Mouse (Mus musculus) liver, adult 2 months (tissue): ENCODE data around the gene Bloc1s2.

Source experiments
- CTCF ChIP-seq: fragments of 200-500 bp; IDR thresholded peaks from 2 replicates; pipeline ENCODE4 v1.5.1; 2011; ENCODE audit warnings: low read depth, low read length, control low read depth
- POLR2A ChIP-seq: fragments of 200-500 bp; IDR thresholded peaks from 2 replicates; pipeline ENCODE4 v1.6.1; 2011; ENCODE audit warnings: low read length, control low read depth; ENCODE audit not compliant: insufficient read depth; ENCODE audit errors: extremely low read depth

DNA sequence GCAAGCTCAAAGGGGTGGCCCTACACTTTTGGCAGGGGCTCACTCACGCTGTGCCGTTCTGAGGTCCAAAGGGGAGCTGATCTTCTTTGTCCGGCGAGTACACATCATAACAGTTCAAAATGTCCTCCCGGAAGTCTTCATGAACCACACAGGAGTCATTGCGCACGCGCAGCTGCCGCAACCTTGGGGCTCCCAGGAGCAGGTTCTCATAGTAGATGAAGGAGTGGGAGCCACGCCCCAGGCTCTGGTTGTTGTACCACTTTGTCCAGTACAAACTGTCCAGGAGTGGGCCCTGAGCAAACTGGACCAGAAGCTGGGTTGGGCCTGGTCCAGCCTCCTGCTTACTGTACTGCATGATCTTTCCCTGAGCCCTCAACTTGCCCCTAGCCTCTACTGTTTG lies 10.8 kb upstream of the Bloc1s2 start:
- TF ChIP-seq CTCF (no peak), POLR2A (no peak)
